Mouse (Mus musculus) adrenal gland, adult 2 months (tissue): ENCODE measurements around the gene Nap1l2. TPM values are rescaled to one million over a fixed set of nuclear protein-coding genes. Genes with fewer than 3 reads are reported as not detected.
"Not testable (repeated sequence)": the region's sequence is repeated elsewhere in the genome, so short reads cannot be mapped to it uniquely, and the experiment has no call there.

Source experiments
- DNase-seq: peaks from one replicate; pipeline ENCODE4 v3.0.0; 2021
- long read RNA-seq: library from polyadenylated mRNA; stranded (forward); transcript quantifications from one replicate; pipeline ENCODE4 v2.0.0, GENCODE M21; 2021
- polyA plus RNA-seq: library from polyadenylated mRNA; depleted of rRNA; stranded (reverse); fragments of >200 nt; gene quantifications from 2 replicates; pipeline ENCODE4 v1.2.3, GENCODE M21; 2012; rRNA removed
- total RNA-seq, 2 experiments: library from RNA; stranded (reverse); gene quantifications; 2 replicates each; pipeline ENCODE4 v1.2.3; 2021

The Nap1l2 gene
- total RNA-seq (1 to 10 TPM in 1 of 2 experiments, under 1 TPM in 1; 0.81 to 1.4 TPM), polyA plus RNA-seq (0.12 and 0.17 TPM in 2 replicates)
- long read RNA-seq, partial matches to known transcripts: 0 of 3 reads
- long read RNA-seq, other reads (novel, unspliced or antisense): 0 of 3 reads

DNA sequence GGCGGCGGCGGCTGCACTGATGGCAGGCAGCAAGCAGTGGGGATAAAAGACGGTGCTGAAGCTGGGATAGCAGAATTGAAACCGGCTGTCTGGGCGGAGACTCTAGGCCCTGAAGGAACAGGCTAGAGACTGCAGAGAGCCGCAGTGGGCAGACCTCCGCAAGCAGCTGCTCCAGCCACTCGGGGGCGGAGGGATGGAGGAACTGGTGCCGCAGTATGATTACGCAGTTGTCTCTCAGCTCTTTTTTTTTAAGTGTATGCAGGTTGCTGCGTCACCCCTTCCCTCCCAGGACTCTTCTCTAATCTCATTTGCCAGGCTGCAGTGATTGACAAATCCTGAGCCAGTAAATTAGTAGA lies at the start of gene Nap1l2:
Gene Nap1l2, minus strand, starts transcription at position 210 of the 356 bp plus-strand sequence.
- peak; percentile 26 for DNase-seq

GRCm38 (mm10) chrX:103215251-103215650 lies 28.8 kb upstream of the Nap1l2 start:
- DNase-seq: no peak

- no peak for DNase-seq
Measured at GRCm38 (mm10) chrX:103186829-103187228, 389 bp upstream of the Nap1l2 start.

- DNase-seq: no peak
Measured at GRCm38 (mm10) chrX:103185781-103186430, 534 bp downstream of the Nap1l2 start.

DNA sequence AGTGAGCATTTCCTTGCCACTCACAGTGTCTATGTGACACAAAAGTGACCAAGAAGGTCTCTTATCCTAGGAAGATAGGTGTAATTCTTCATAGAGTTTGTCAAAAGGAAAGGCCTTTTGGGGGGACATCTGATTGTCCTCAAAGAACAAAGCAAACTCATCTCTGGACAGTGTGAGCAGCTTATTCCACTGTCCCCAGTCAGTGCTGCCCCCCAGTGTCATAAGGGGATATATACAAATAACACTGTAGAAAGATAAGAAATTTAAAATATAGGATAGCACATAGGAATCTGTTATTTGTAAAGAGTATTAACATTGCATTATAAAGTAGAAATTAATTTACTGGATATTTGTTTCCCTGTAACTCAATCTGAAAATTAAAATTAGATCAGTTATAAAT lies 2.9 kb downstream of the Nap1l2 start:
- no peak for DNase-seq

DNA sequence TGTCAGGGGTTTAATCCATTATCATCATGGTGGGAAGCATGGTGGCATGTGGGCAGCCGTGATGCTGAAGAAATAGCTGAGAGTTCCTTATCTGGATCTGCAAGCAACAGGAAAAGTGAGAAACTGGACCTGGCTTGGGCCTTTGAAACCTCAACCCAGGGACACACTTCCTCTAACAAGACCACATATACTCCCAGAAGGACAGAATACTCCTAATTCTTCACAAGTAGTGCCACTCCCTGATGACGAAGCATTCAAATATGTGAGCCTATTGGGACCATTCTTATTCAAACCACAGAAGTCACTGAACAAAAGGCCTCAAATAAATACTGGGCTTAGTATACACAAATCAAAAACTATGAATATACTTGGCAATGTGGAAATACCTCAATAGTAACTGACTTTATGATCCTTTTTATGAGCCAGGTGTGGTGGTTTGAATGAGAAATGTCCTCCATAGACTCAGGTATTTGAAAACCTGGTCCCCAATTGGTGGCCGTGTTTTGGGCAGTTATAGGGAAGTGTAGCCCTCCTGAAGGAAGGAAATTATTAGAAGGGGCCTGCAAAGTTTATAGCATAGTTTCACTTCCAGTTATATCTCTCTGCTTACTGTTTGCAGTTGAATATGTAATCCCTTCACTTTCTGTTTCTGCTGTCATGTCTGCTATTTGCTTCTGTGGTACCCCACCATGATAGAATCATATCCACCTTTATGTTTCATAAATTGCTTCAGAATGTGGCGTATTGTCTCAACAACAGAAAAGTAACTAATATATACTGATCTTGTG lies 6.5 kb downstream of the Nap1l2 start:
- no peak for DNase-seq

GRCm38 (mm10) chrX:103164948-103165605 lies 21.4 kb downstream of the Nap1l2 start:
- not testable (repeated sequence) for DNase-seq

GRCm38 (mm10) chrX:103156134-103156533 lies 30.3 kb downstream of the Nap1l2 start:
- DNase-seq: no peak

- DNase-seq: no peak
Measured at GRCm38 (mm10) chrX:103138549-103138948, 47.9 kb downstream of the Nap1l2 start.

Other genes with a start within 250 kb of the Nap1l2 start
- not detected for gene Cdx4, start 134.8 kb upstream of the Nap1l2 start, total RNA-seq
- 0.04 TPM in 1 of 2 replicates, not detected in the other for gene Cdx4, start 134.8 kb upstream of the Nap1l2 start, polyA plus RNA-seq
- gene Chic1, start 169.8 kb upstream of the Nap1l2 start, total RNA-seq: 1 to 10 TPM; 4.2 to 7.9 TPM
- gene Chic1, start 169.8 kb upstream of the Nap1l2 start, polyA plus RNA-seq: 0.15 and 0.17 TPM in 2 replicates
- gene Tsx, start 227.8 kb upstream of the Nap1l2 start, total RNA-seq: not detected
- not detected in 2 replicates for gene Tsx, start 227.8 kb upstream of the Nap1l2 start, polyA plus RNA-seq
- not detected for gene Gm26992, start 235.4 kb upstream of the Nap1l2 start, total RNA-seq
- gene Gm26992, start 235.4 kb upstream of the Nap1l2 start, polyA plus RNA-seq: not detected in 2 replicates